Mouse (Mus musculus): ENCODE results near the gene Ppp1r21. TPM values are rescaled to one million over a fixed set of nuclear protein-coding genes. Genes with fewer than 3 reads are reported as not detected.

The Ppp1r21 gene
- polyA plus RNA-seq, 1 experiment from 2014 or later = 10.4 TPM

DNA sequence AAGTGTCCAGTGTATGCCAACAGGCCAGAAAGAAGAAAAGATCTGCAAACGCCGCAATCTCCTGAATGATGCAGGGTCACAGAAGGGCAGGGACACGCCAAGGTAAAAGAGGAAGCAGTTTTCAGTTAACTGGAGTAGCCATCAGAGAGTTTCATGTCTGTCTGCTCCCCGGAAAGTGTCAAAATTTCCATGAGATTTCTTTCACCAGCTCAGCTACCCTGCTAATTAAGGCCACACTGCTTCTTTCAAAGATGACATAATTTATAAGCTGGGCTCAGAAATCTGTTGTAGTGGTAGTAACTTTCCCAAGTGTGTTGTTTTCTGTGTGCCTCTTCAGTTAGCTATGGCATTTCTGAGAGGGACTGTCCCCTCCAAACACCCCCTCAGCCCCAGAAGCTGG, 66.2 kb downstream of the Ppp1r21 start:
- DNase-seq (ENCODE audit: low spot score) = no peak
- H3K27ac ChIP-seq (replicated peaks) = no peak overlapping the region
- H3K4me3 ChIP-seq (ENCODE audit: low read depth, low read length) = no peak overlapping the region
- no peak for ATAC-seq (ENCODE audit: low FRiP score, low TSS enrichment)
- no peaks in the 10 kb centered on the region for H3K9me3 ChIP-seq (ENCODE audit: control insufficient read depth, low read length)
- H3K4me2 ChIP-seq (replicated peaks; ENCODE audit: low read depth) = no peak overlapping the region
- no peaks in the 10 kb centered on the region for H3K36me3 ChIP-seq (ENCODE audit: control insufficient read depth, insufficient read depth, low read length)
- TF ChIP-seq EP300 (optimal IDR thresholded peaks at IDR 0.05) (no peak), CTCF (IDR thresholded peaks at IDR 0.05; ENCODE audit: low read depth) (no peak)
- H3K4me1 ChIP-seq (replicated peaks; ENCODE audit: control insufficient read depth, insufficient read depth) = peaks cover 5% of the 10 kb centered on the region; the same call in 1 of the 2 replicates
- no peaks in the 10 kb centered on the region for H3K27me3 ChIP-seq (ENCODE audit: control insufficient read depth, insufficient read depth, low read length)
- H3K9ac ChIP-seq (ENCODE audit: low read length) = no peak overlapping the region
- WGBS = 74% methylated on average over 4 of the region's 4 CpGs

DNA sequence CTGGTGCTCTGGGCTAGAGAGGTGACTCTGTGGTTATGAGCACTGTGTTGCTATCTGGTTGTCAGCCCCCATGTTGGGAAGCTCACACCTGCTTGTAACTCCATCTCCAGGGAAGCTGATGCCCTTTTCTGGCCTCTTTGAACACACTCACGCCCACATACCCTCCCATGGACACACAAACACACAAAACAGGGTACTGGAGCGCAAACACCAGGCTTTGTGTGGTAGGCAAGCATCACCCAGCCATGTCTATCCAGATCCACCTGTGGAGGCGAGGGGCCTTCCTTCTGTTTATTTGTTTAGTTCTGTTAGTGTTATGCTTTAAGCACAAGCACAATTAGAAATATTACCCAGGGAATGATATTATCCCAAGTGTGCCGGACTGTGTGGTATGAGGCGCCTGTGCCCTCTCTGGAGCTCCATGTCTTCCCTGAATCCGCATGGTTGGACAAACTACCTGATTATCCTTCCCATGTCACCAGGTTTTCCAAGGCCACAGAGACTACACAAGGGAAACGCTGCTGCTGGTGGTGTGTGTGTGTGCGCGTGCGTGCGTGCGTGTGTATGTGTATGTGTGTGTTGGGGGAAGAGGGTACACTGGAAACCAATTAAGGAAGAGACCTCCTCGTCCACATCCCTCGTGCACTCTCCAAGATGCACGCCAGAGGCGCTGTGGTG, 66.8 kb downstream of the Ppp1r21 start:
- ATAC-seq (ENCODE audit: low FRiP score, low TSS enrichment) (no peak), DNase-seq (ENCODE audit: low spot score) (no peak)
- H3K4me2 ChIP-seq (replicated peaks; ENCODE audit: low read depth) = peak overlapping the region; percentile 80
- H3K4me1 ChIP-seq (replicated peaks; ENCODE audit: control insufficient read depth, insufficient read depth) = peaks cover 5% of the 10 kb centered on the region; the same call in 1 of the 2 replicates
- H3K27me3 ChIP-seq (ENCODE audit: control insufficient read depth, insufficient read depth, low read length) = no peaks in the 10 kb centered on the region
- TF ChIP-seq CTCF (IDR thresholded peaks at IDR 0.05; ENCODE audit: low read depth) (peak; percentile 86), EP300 (optimal IDR thresholded peaks at IDR 0.05) (no peak)
- 28% methylated on average over 16 of the region's 16 CpGs for WGBS
- peak overlapping the region; percentile 79 for H3K9ac ChIP-seq (ENCODE audit: low read length)
- H3K9me3 ChIP-seq (ENCODE audit: control insufficient read depth, low read length) = no peaks in the 10 kb centered on the region
- no peaks in the 10 kb centered on the region for H3K36me3 ChIP-seq (ENCODE audit: control insufficient read depth, insufficient read depth, low read length)
- H3K27ac ChIP-seq (replicated peaks) = peak overlapping the region; percentile 81
- peak overlapping the region; percentile 57 for H3K4me3 ChIP-seq (ENCODE audit: low read depth, low read length)

DNA sequence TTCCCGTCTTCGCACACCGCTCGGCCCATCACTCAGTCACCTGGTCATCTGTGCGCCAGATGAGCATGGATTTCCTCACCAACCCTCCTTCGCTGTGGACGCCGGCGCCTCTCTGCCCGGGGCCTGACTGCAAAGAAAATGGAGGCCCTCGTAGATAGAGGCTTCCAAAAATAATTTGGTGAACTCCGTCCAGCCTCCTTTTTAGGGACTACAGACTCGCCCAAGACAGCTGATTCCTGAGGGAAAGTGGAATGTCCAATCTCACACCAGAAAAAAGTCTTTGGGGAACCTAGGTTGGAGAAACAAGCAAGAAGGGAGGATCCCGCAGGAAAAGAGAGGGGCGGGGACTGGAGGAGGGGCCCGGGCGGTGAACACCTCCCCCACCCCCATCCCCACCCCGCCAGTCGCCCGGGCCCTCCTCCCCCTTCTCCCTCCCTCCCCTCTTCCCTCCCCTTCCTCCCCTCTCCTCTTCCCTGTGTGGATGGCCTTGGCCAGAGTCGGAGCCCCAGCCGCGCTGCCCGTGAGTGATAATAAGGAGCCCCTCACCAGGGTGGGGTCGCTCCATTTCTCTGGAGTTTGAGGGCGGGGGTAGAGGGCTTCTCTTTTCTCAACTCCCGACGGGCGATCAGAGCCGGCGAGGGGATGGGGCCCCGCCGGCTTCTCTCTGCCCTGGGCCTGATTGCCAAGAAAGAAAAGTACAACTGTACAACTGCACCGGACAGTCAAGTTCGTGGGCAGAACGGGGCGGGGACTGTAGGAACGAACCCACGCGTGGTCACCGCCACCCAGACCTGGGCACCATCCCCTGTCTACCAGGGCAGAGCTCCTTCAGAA, 67.5 kb downstream of the Ppp1r21 start, which contains the start of gene Ston1:
TSS of gene Ston1 (plus strand) at position 463 of the 834 bp plus-strand sequence.
- Histone ChIP-seq H3K27ac (replicated peaks) (peak within 1 kb of the TSS; percentile 81), H3K4me1 (replicated peaks; ENCODE audit: control insufficient read depth, insufficient read depth) (peaks cover 5% of the 10 kb centered on the region; the same call in 1 of the 2 replicates), H3K27me3 (ENCODE audit: control insufficient read depth, insufficient read depth, low read length) (no peaks in the 10 kb centered on the region), H3K36me3 (ENCODE audit: control insufficient read depth, insufficient read depth, low read length) (no peaks in the 10 kb centered on the region), H3K4me2 (replicated peaks; ENCODE audit: low read depth) (peak within 1 kb of the TSS; percentile 80), H3K9ac (ENCODE audit: low read length) (peak within 1 kb of the TSS; percentile 79), H3K9me3 (ENCODE audit: control insufficient read depth, low read length) (no peaks in the 10 kb centered on the region), H3K4me3 (ENCODE audit: low read depth, low read length) (peak within 1 kb of the TSS; percentile 57)
- 2% methylated on average over 33 of the region's 41 CpGs for WGBS
- DNase-seq (ENCODE audit: low spot score) = peak; percentile 84
- no peak for TF ChIP-seq EP300 (optimal IDR thresholded peaks at IDR 0.05)
- TF ChIP-seq CTCF (IDR thresholded peaks at IDR 0.05; ENCODE audit: low read depth) = no peak
- ATAC-seq (ENCODE audit: low FRiP score, low TSS enrichment) = peak; percentile 90

DNA sequence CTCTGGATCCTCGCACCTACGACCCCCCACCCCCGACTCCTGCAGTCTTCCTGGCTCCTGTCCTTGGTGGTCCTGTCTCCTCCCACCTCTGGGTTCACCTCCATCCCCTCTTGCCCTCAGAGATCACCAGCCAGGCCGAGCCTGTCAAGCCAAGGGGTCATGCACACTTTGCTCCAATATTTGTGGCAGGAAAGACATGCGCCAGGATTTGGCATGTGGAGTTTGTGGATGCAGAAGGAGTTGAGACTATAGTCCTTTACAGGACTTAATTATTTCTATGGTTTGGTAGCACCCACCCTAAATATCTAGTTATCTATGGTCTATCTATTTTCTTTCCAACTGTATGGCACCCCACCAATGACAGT, 68.1 kb downstream of the Ppp1r21 start:
- peak overlapping the region; percentile 57 for H3K4me3 ChIP-seq (ENCODE audit: low read depth, low read length)
- H3K9ac ChIP-seq (ENCODE audit: low read length) = peak overlapping the region; percentile 79
- H3K4me1 ChIP-seq (replicated peaks; ENCODE audit: control insufficient read depth, insufficient read depth) = peaks cover 5% of the 10 kb centered on the region; the same call in 1 of the 2 replicates
- ATAC-seq (ENCODE audit: low FRiP score, low TSS enrichment) = no peak
- DNase-seq (ENCODE audit: low spot score) = no peak
- H3K27me3 ChIP-seq (ENCODE audit: control insufficient read depth, insufficient read depth, low read length) = no peaks in the 10 kb centered on the region
- no peak for TF ChIP-seq EP300 (optimal IDR thresholded peaks at IDR 0.05)
- TF ChIP-seq CTCF (IDR thresholded peaks at IDR 0.05; ENCODE audit: low read depth) = no peak
- H3K4me2 ChIP-seq (replicated peaks; ENCODE audit: low read depth) = peak overlapping the region; percentile 80
- no peaks in the 10 kb centered on the region for H3K9me3 ChIP-seq (ENCODE audit: control insufficient read depth, low read length)
- peak overlapping the region; percentile 81 for H3K27ac ChIP-seq (replicated peaks)
- WGBS = 10% methylated on average over 5 of the region's 5 CpGs
- no peaks in the 10 kb centered on the region for H3K36me3 ChIP-seq (ENCODE audit: control insufficient read depth, insufficient read depth, low read length)

DNA sequence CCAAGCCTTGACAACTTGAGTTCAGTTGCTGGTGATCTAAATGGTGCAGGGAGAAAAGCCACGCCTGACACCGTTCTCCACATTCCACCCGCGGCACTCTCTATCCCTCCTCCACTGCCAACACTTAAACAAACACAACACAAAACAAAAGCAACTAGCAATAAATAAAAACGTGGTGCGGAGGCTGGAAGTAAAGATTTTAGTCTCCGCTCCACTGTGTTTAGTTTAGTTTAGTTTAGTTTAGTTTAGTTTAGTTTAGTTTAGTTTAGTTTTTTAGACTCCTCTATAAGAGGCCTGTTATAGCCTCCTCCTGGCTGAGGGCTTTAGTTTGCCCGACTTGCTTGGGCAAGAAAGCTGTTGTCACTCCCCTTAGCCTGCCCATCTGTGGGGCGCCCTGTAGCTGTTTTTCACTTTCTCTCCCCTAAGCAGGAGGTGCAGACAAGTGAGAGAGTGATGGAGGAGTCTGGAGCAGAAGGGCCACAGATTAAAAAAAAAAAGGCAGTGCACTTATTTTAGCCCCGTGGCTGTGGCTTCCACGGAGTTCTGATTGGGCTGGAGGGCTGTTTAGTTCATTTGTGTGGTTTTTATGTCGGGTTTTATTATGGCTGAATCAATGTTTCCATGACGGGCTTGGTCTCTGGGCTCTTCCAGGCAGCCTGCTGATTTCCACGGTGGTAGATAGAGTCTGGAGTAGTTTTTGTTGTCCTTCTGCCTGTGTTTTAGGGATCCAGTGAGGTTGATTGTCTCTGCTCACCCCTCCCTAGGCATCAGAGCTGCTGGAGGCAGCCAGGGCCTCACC, 68.9 kb downstream of the Ppp1r21 start:
- peaks cover 5% of the 10 kb centered on the region; the same call in 1 of the 2 replicates for H3K4me1 ChIP-seq (replicated peaks; ENCODE audit: control insufficient read depth, insufficient read depth)
- peak overlapping the region; percentile 51 for H3K9ac ChIP-seq (ENCODE audit: low read length)
- TF ChIP-seq EP300 (optimal IDR thresholded peaks at IDR 0.05) (no peak), CTCF (IDR thresholded peaks at IDR 0.05; ENCODE audit: low read depth) (no peak; the same call in 1 of the 2 replicates)
- H3K4me3 ChIP-seq (ENCODE audit: low read depth, low read length) = peak overlapping the region; percentile 57
- no peaks in the 10 kb centered on the region; the same call in 1 of the 2 replicates for H3K36me3 ChIP-seq (ENCODE audit: control insufficient read depth, insufficient read depth, low read length)
- DNase-seq (ENCODE audit: low spot score) (no peak), ATAC-seq (ENCODE audit: low FRiP score, low TSS enrichment) (no peak)
- H3K27ac ChIP-seq (replicated peaks) = peak overlapping the region; percentile 69
- WGBS = 16% methylated on average over 14 of the region's 14 CpGs
- H3K27me3 ChIP-seq (ENCODE audit: control insufficient read depth, insufficient read depth, low read length) = no peaks in the 10 kb centered on the region
- H3K9me3 ChIP-seq (ENCODE audit: control insufficient read depth, low read length) = no peaks in the 10 kb centered on the region
- H3K4me2 ChIP-seq (replicated peaks; ENCODE audit: low read depth) = peak overlapping the region; percentile 80
